Mouse (Mus musculus) heart, embryonic 10.5 days (tissue): ENCODE data around the gene Gm10959. TPM values are rescaled to one million over a fixed set of nuclear protein-coding genes. Genes with fewer than 3 reads are reported as not detected.

Experiments
- DNase-seq: peaks from one replicate; pipeline ENCODE4 v3.0.0-alpha.2; 2017; ENCODE audit warnings: low spot score
- H3K27ac ChIP-seq: fragments of 300-500 bp; sonication (generic); 2 replicates; pipeline ENCODE4 v1.5.1; 2016; ENCODE audit warnings: mild to moderate bottlenecking
- H3K27me3 ChIP-seq: fragments of 300-500 bp; sonication (generic); 2 replicates; pipeline ENCODE4 v1.6.1; 2016; ENCODE audit warnings: mild to moderate bottlenecking; ENCODE audit not compliant: poor library complexity, insufficient read depth, severe bottlenecking
- H3K36me3 ChIP-seq: fragments of 300-500 bp; sonication (generic); 2 replicates; pipeline ENCODE4 v1.6.1; 2016; ENCODE audit warnings: mild to moderate bottlenecking, moderate library complexity
- H3K4me1 ChIP-seq: fragments of 300-500 bp; sonication (generic); 2 replicates; pipeline ENCODE4 v1.6.1; 2016; ENCODE audit warnings: mild to moderate bottlenecking
- H3K4me3 ChIP-seq: fragments of 300-500 bp; sonication (generic); 2 replicates; pipeline ENCODE4 v1.5.1; 2016; ENCODE audit warnings: mild to moderate bottlenecking, moderate library complexity
- H3K9me3 ChIP-seq: fragments of 300-500 bp; sonication (generic); 2 replicates; pipeline ENCODE4 v1.6.1; 2016; ENCODE audit warnings: mild to moderate bottlenecking, moderate library complexity
- WGBS: fragments of 180-500 bp; shearing (Covaris S2); methylation state at CpG from one replicate; pipeline ENCODE4 v1.1.7; 2016; 5-methylcytosine and 5-hydroxymethylcytosine counted together
- polyA plus RNA-seq: library from polyadenylated mRNA; unstranded; fragments of >200 nt; fragmentation: Nextera tagmentation; extraction: Ambion mirVana; gene quantifications from 2 replicates; pipeline ENCODE4 v1.2.1, GENCODE M21; 2016

Gene Gm10959
- polyA plus RNA-seq, 1 experiment from 2014 or later, result not detected

- Histone ChIP-seq H3K36me3 (no peaks in the 10 kb centered on the region), H3K27ac (no peak overlapping the region), H3K4me1 (peaks cover 20% of the 10 kb centered on the region), H3K9me3 (no peaks in the 10 kb centered on the region), H3K27me3 (no peaks in the 10 kb centered on the region), H3K4me3 (no peak overlapping the region)
- 54% methylated on average over 8 of the region's 8 CpGs for WGBS
- no peak for DNase-seq
These were observed 1.6 kb upstream of the Gm10959 start for GRCm38 (mm10) chr3:122920572-122921435.

- Histone ChIP-seq H3K9me3 (no peaks in the 10 kb centered on the region), H3K4me3 (no peak overlapping the region), H3K27ac (no peak overlapping the region), H3K27me3 (no peaks in the 10 kb centered on the region), H3K4me1 (peaks cover 20% of the 10 kb centered on the region), H3K36me3 (no peaks in the 10 kb centered on the region)
- 72% methylated on average over 2 of the region's 2 CpGs for WGBS
- no peak for DNase-seq
These were observed 488 bp downstream of the Gm10959 start for GRCm38 (mm10) chr3:122918672-122919071.

GRCm38 (mm10) chr3:122916191-122916680 is 2.9 kb downstream of the Gm10959 start:
- DNase-seq, result no peak
- Histone ChIP-seq H3K4me1 (peaks cover 8% of the 10 kb centered on the region), H3K27ac (no peak overlapping the region), H3K4me3 (no peak overlapping the region), H3K27me3 (no peaks in the 10 kb centered on the region), H3K36me3 (no peaks in the 10 kb centered on the region), H3K9me3 (no peaks in the 10 kb centered on the region)
- 71% methylated on average over 6 of the region's 6 CpGs for WGBS

GRCm38 (mm10) chr3:122915493-122915892 is 3.7 kb downstream of the Gm10959 start:
- Histone ChIP-seq H3K4me1 (peaks cover under 1% of the 10 kb centered on the region; the same call in 1 of the 2 replicates), H3K27ac (no peak overlapping the region), H3K4me3 (no peak overlapping the region), H3K27me3 (no peaks in the 10 kb centered on the region), H3K9me3 (no peaks in the 10 kb centered on the region), H3K36me3 (no peaks in the 10 kb centered on the region)
- DNase-seq, result no peak
- WGBS, result 80% methylated on average over 5 of the region's 5 CpGs

- Histone ChIP-seq H3K27me3 (no peaks in the 10 kb centered on the region), H3K27ac (no peak overlapping the region), H3K36me3 (no peaks in the 10 kb centered on the region), H3K4me3 (no peak overlapping the region), H3K4me1 (no peaks in the 10 kb centered on the region), H3K9me3 (no peaks in the 10 kb centered on the region)
- DNase-seq, result no peak
- WGBS, result 77% methylated on average over 2 of the region's 2 CpGs
These were observed 11.3 kb downstream of the Gm10959 start for GRCm38 (mm10) chr3:122907841-122908240.

- no peaks in the 10 kb centered on the region for H3K9me3 ChIP-seq
- WGBS, result 40% methylated on average over 12 of the region's 12 CpGs
- no peak overlapping the region for H3K4me3 ChIP-seq
- H3K27me3 ChIP-seq, result no peaks in the 10 kb centered on the region
- DNase-seq, result no peak
- H3K27ac ChIP-seq, result no peak overlapping the region
- no peaks in the 10 kb centered on the region for H3K4me1 ChIP-seq
- no peaks in the 10 kb centered on the region for H3K36me3 ChIP-seq
These were observed 15.3 kb downstream of the Gm10959 start for GRCm38 (mm10) chr3:122903746-122904433.

GRCm38 (mm10) chr3:122898254-122898653 is 20.9 kb downstream of the Gm10959 start:
- Histone ChIP-seq H3K9me3 (no peaks in the 10 kb centered on the region), H3K4me3 (no peak overlapping the region), H3K27me3 (no peaks in the 10 kb centered on the region), H3K27ac (no peak overlapping the region), H3K36me3 (no peaks in the 10 kb centered on the region), H3K4me1 (no peaks in the 10 kb centered on the region)
- DNase-seq, result no peak
- 70% methylated on average over 6 of the region's 6 CpGs for WGBS

- no peaks in the 10 kb centered on the region for H3K4me1 ChIP-seq
- no peaks in the 10 kb centered on the region for H3K9me3 ChIP-seq
- no peak overlapping the region for H3K4me3 ChIP-seq
- DNase-seq, result no peak
- H3K36me3 ChIP-seq, result no peaks in the 10 kb centered on the region
- WGBS, result 69% methylated on average over 11 of the region's 11 CpGs
- H3K27ac ChIP-seq, result no peak overlapping the region
- H3K27me3 ChIP-seq, result no peaks in the 10 kb centered on the region
These were observed 23.9 kb downstream of the Gm10959 start for GRCm38 (mm10) chr3:122895189-122895731.

GRCm38 (mm10) chr3:122894772-122895171 is 24.4 kb downstream of the Gm10959 start, which contains the start of gene Fabp2:
Gene Fabp2, plus strand, starts transcription at chr3:122895072.
- H3K36me3 ChIP-seq, result no peaks in the 10 kb centered on the region
- H3K4me1 ChIP-seq, result no peaks in the 10 kb centered on the region
- no peak within 1 kb of the TSS for H3K27ac ChIP-seq
- H3K27me3 ChIP-seq, result no peaks in the 10 kb centered on the region
- 85% methylated on average over 3 of the region's 3 CpGs for WGBS
- H3K9me3 ChIP-seq, result no peaks in the 10 kb centered on the region
- no peak for DNase-seq
- no peak within 1 kb of the TSS for H3K4me3 ChIP-seq

GRCm38 (mm10) chr3:122888371-122888819 is 30.8 kb downstream of the Gm10959 start:
- DNase-seq, result no peak
- WGBS, result 57% methylated on average over 5 of the region's 5 CpGs
- Histone ChIP-seq H3K27me3 (no peaks in the 10 kb centered on the region), H3K4me3 (no peak overlapping the region), H3K4me1 (no peaks in the 10 kb centered on the region), H3K27ac (no peak overlapping the region), H3K36me3 (no peaks in the 10 kb centered on the region), H3K9me3 (no peaks in the 10 kb centered on the region)

GRCm38 (mm10) chr3:122887505-122888301 is 31.5 kb downstream of the Gm10959 start:
- no peaks in the 10 kb centered on the region for H3K9me3 ChIP-seq
- WGBS, result 71% methylated on average over 4 of the region's 4 CpGs
- H3K4me1 ChIP-seq, result no peaks in the 10 kb centered on the region
- no peak for DNase-seq
- no peak overlapping the region for H3K27ac ChIP-seq
- H3K36me3 ChIP-seq, result no peaks in the 10 kb centered on the region
- H3K27me3 ChIP-seq, result no peaks in the 10 kb centered on the region
- H3K4me3 ChIP-seq, result no peak overlapping the region

- DNase-seq, result no peak
- Histone ChIP-seq H3K36me3 (no peaks in the 10 kb centered on the region), H3K4me1 (peaks cover 3% of the 10 kb centered on the region; the same call in 1 of the 2 replicates), H3K27ac (no peak overlapping the region), H3K9me3 (no peaks in the 10 kb centered on the region), H3K27me3 (no peaks in the 10 kb centered on the region), H3K4me3 (no peak overlapping the region)
- WGBS, result 76% methylated on average over 8 of the region's 8 CpGs
These were observed 40.4 kb downstream of the Gm10959 start for GRCm38 (mm10) chr3:122878705-122879315.
